Mouse (Mus musculus) heart, postnatal 4 days (tissue): ENCODE data around the gene Fgfr2. TPM values are rescaled to one million over a fixed set of nuclear protein-coding genes. Genes with fewer than 3 reads are reported as not detected.
"Not testable (repeated sequence)": the region's sequence is repeated elsewhere in the genome, so short reads cannot be mapped to it uniquely, and the experiment has no call there.

Experiments used
- DNase-seq: peaks from one replicate; pipeline ENCODE4 v3.0.0; 2021
- total RNA-seq, 2 experiments: library from RNA; stranded (reverse); gene quantifications; 2 replicates each; pipeline ENCODE4 v1.2.3; 2021

Gene Fgfr2
- total RNA-seq, 2 experiments from 2014 or later: 10.2 to 10.6 TPM

- DNase-seq: no peak
Measured at GRCm38 (mm10) chr7:131477140-131477539, 1646.0 kb downstream of the Fgfr2 start.

- DNase-seq: no peak
Measured at GRCm38 (mm10) chr7:131471551-131471950, 1651.6 kb downstream of the Fgfr2 start.

- no peak for DNase-seq
Measured at GRCm38 (mm10) chr7:131469506-131469905, 1653.6 kb downstream of the Fgfr2 start.

GRCm38 (mm10) chr7:131467312-131467711 is 1655.8 kb downstream of the Fgfr2 start:
- no peak for DNase-seq

GRCm38 (mm10) chr7:131465735-131466134 is 1657.4 kb downstream of the Fgfr2 start:
- DNase-seq: no peak

GRCm38 (mm10) chr7:131465117-131465601 is 1658.0 kb downstream of the Fgfr2 start:
- DNase-seq: no peak

GRCm38 (mm10) chr7:131456714-131457113 is 1666.4 kb downstream of the Fgfr2 start:
- no peak for DNase-seq

- no peak for DNase-seq
Measured at GRCm38 (mm10) chr7:131437051-131437450, 1686.1 kb downstream of the Fgfr2 start.

GRCm38 (mm10) chr7:131434276-131434675 is 1688.9 kb downstream of the Fgfr2 start:
- DNase-seq: no peak

- DNase-seq: peak; percentile 43
Measured at GRCm38 (mm10) chr7:131432244-131432643, 1690.9 kb downstream of the Fgfr2 start.

- DNase-seq: no peak
Measured at GRCm38 (mm10) chr7:131427331-131427730, 1695.8 kb downstream of the Fgfr2 start.

- no peak for DNase-seq
Measured at GRCm38 (mm10) chr7:131424912-131425311, 1698.2 kb downstream of the Fgfr2 start.

- no peak for DNase-seq
Measured at GRCm38 (mm10) chr7:131417605-131418004, 1705.5 kb downstream of the Fgfr2 start.

GRCm38 (mm10) chr7:131416742-131417141 is 1706.4 kb downstream of the Fgfr2 start:
- DNase-seq: not testable (repeated sequence)

- DNase-seq: no peak
Measured at GRCm38 (mm10) chr7:131411941-131412270, 1711.2 kb downstream of the Fgfr2 start.

GRCm38 (mm10) chr7:131411221-131411940 is 1711.8 kb downstream of the Fgfr2 start:
- DNase-seq: peak; percentile 27

GRCm38 (mm10) chr7:131410416-131411058 is 1712.6 kb downstream of the Fgfr2 start, which contains the start of the genes Ikzf5 and Acadsb:
TSS of gene Ikzf5 (minus strand) at chr7:131410521.
TSS of gene Acadsb (plus strand) at chr7:131410601.
- peak; percentile 99 for DNase-seq

GRCm38 (mm10) chr7:131409988-131410385 is 1713.2 kb downstream of the Fgfr2 start:
- DNase-seq: no peak

GRCm38 (mm10) chr7:131409321-131409987 is 1713.7 kb downstream of the Fgfr2 start:
- no peak for DNase-seq

GRCm38 (mm10) chr7:131391761-131392160 is 1731.4 kb downstream of the Fgfr2 start:
- DNase-seq: not testable (repeated sequence)

GRCm38 (mm10) chr7:131371880-131372651 is 1751.1 kb downstream of the Fgfr2 start:
- no peak for DNase-seq

GRCm38 (mm10) chr7:131371470-131371860 is 1751.7 kb downstream of the Fgfr2 start:
- no peak for DNase-seq
